16 mouse cellular contexts compared by ENCODE assay signal in genomic region chr6:97666818-97667629, GRCm38 (mm10). TPM values are rescaled to one million over a fixed set of nuclear protein-coding genes. Genes with fewer than 3 reads are reported as not detected.
A peak's percentile ranks its signal among the peaks of the same experiment; 100 is the strongest.
DNase-seq lines count a peak whose midpoint lies in the region; ATAC-seq lines count a peak whose summit lies in the region.
"Had no signal": no experiment of that assay in that cellular context is flagged by ENCODE, and none has a peak within 500 bp of the region (broad histone marks: within the 10 kb centered on the region; RNA-seq: fewer than 3 reads in every experiment).

No protein-coding gene starts in this region.

- no peaks in the 10 kb centered on the region for H3K36me3 ChIP-seq in embryonic facial prominence, embryonic 10.5 days (replicated peaks)
- H3K36me3 ChIP-seq in hindbrain, embryonic 12.5 days = no peaks in the 10 kb centered on the region
- H3K36me3 ChIP-seq in midbrain, embryonic 16.5 days (ENCODE audit: control insufficient read depth, insufficient read depth, low read length) = no peaks in the 10 kb centered on the region
- H3K36me3 ChIP-seq: G1E had no signal

- no peak overlapping the region for H3K4me2 ChIP-seq in hindbrain, embryonic 12.5 days (replicated peaks)
- H3K4me2 ChIP-seq in midbrain, embryonic 16.5 days (ENCODE audit: low read length) = no peak overlapping the region

- WGBS in embryonic facial prominence, embryonic 10.5 days = 24% methylated on average over 5 of the region's 5 CpGs
- 16% methylated on average over 5 of the region's 5 CpGs for WGBS in hindbrain, embryonic 12.5 days
- 18% methylated on average over 5 of the region's 5 CpGs for WGBS in midbrain, embryonic 16.5 days

- DNase-seq in MN1 (ENCODE audit: low spot score) = peak; percentile 6
- DNase-seq in embryonic facial prominence, embryonic 10.5 days (ENCODE audit: low spot score) = peak; percentile 59
- no peak for DNase-seq in lung, postnatal 4 days
- no peak for DNase-seq in left cerebral cortex, postnatal 14 days (ENCODE audit: low spot score in 2 of 2)
- no peak for DNase-seq in heart, adult 9 months (ENCODE audit: low spot score in 2 of 2)
- DNase-seq in cerebellum, adult 9-11 months = no peak
- DNase-seq: adrenal gland, postnatal 36 days; cerebellum, postnatal 36 days; gastrocnemius, postnatal 14 days; lung, adult 2 months; thymus, postnatal 36 days had no signal

- no peak overlapping the region for H3K4me3 ChIP-seq in embryonic facial prominence, embryonic 10.5 days
- no peak overlapping the region for H3K4me3 ChIP-seq in hindbrain, embryonic 12.5 days
- H3K4me3 ChIP-seq in midbrain, embryonic 16.5 days (ENCODE audit: low read depth, low read length) = no peak overlapping the region
- H3K4me3 ChIP-seq: myocyte had no signal

- peaks cover 16% of the 10 kb centered on the region for H3K4me1 ChIP-seq in embryonic facial prominence, embryonic 10.5 days
- peaks cover 16% of the 10 kb centered on the region for H3K4me1 ChIP-seq in hindbrain, embryonic 12.5 days
- H3K4me1 ChIP-seq in midbrain, embryonic 16.5 days (ENCODE audit: control insufficient read depth, insufficient read depth, low read length) = peaks cover 8% of the 10 kb centered on the region; the same call in 1 of the 2 replicates

- H3K9me3 ChIP-seq in embryonic facial prominence, embryonic 10.5 days = no peaks in the 10 kb centered on the region
- H3K9me3 ChIP-seq in hindbrain, embryonic 12.5 days (replicated peaks) = no peaks in the 10 kb centered on the region
- H3K9me3 ChIP-seq in midbrain, embryonic 16.5 days (replicated peaks; ENCODE audit: control insufficient read depth, low read length, poor library complexity, severe bottlenecking) = no peaks in the 10 kb centered on the region

- no peaks in the 10 kb centered on the region for H3K27me3 ChIP-seq in embryonic facial prominence, embryonic 10.5 days (replicated peaks; ENCODE audit: low read depth, poor library complexity, severe bottlenecking)
- H3K27me3 ChIP-seq in hindbrain, embryonic 12.5 days = no peaks in the 10 kb centered on the region
- no peaks in the 10 kb centered on the region for H3K27me3 ChIP-seq in midbrain, embryonic 16.5 days (ENCODE audit: control insufficient read depth, insufficient read depth, low read depth, low read length)

- intact Hi-C loops in left cerebral cortex, postnatal 14 days (cut with DNase I) = no loop called here

- peak overlapping the region; percentile 62 for H3K27ac ChIP-seq in embryonic facial prominence, embryonic 10.5 days (replicated peaks)
- peak overlapping the region; percentile 84 for H3K27ac ChIP-seq in hindbrain, embryonic 12.5 days
- no peak overlapping the region for H3K27ac ChIP-seq in midbrain, embryonic 16.5 days (ENCODE audit: low read length)

- no peak overlapping the region for H3K9ac ChIP-seq in hindbrain, embryonic 12.5 days
- no peak overlapping the region for H3K9ac ChIP-seq in midbrain, embryonic 16.5 days (ENCODE audit: low read depth, low read length)

- peak; percentile 97 for ATAC-seq in hindbrain, embryonic 12.5 days (ENCODE audit: low FRiP score)
- ATAC-seq in midbrain, embryonic 16.5 days = peak; percentile 39
- ATAC-seq: inflammation-experienced regulatory T-cells, adult 6 months had no signal

RNA-seq across cellular contexts. Expression of gene Frmd4b, which starts 49.7 kb away (rescaled TPM):
- polyA plus RNA-seq in embryonic facial prominence, embryonic 10.5 days (2016; fragmentation: Nextera tagmentation; extraction: Ambion mirVana) = 16.9 and 19.2 TPM in 2 replicates
- 48.5 and 54.3 TPM in 2 replicates for polyA plus RNA-seq in hindbrain, embryonic 12.5 days (2016; fragmentation: Nextera tagmentation; extraction: Ambion mirVana)
- 15.1 and 17.5 TPM in 2 replicates for polyA plus RNA-seq in midbrain, embryonic 16.5 days (2015; fragmentation: Nextera tagmentation; extraction: Ambion mirVana)
- total RNA-seq in left cerebral cortex, postnatal 14 days (2021) = 10 to 100 TPM; 19.5 to 21.0 TPM
- polyA plus RNA-seq: G1E had no signal

Comparison
In these comparisons a context has a peak if more than half of its experiments do, and no peak if none do; other contexts are left out.
1. DNase-seq: peak in MN1 (single experiment) and embryonic facial prominence, embryonic 10.5 days (single experiment); none in lung, postnatal 4 days (0 of 2), left cerebral cortex, postnatal 14 days (0 of 2), heart, adult 9 months (0 of 2) and cerebellum, adult 9-11 months (single experiment).